Mouse (Mus musculus) heart, postnatal 36 days (tissue): ENCODE measurements around the gene Afmid. TPM values are rescaled to one million over a fixed set of nuclear protein-coding genes. Genes with fewer than 3 reads are reported as not detected.
"Not testable (repeated sequence)": the region's sequence is repeated elsewhere in the genome, so short reads cannot be mapped to it uniquely, and the experiment has no call there.

Experiments
- DNase-seq, 2 experiments: peaks; one replicate each; pipeline ENCODE4 v3.0.0; 2021 to 2022
- intact Hi-C: fragments of 180-260 bp; cut with DNase I; formaldehyde crosslinking; loops from one replicate; pipeline ENCODE4 v1.15.1; 2025
- total RNA-seq, 2 experiments: library from RNA; stranded (reverse); gene quantifications; 2 replicates each; pipeline ENCODE4 v1.2.3; 2021

The Afmid gene
- total RNA-seq, 2 experiments from 2014 or later, result 3.1 TPM

DNA sequence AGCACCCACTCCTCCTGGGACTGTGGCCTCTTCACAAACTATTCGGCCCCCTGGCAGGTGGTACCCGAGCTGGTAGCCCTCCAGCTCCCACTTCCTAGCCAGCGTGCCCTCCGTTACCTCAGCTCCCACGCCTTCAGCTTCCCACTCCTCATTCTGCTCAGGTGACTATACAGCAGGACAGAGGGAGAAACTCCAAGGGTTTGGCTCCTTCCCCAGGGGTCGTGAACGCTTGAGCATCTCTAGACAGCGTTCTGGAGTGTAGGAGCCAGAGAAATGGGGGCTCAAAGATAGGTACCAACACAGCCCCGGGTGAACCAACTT, 34.3 kb upstream of the Afmid start:
- intact Hi-C loops, result no loop called here

DNA sequence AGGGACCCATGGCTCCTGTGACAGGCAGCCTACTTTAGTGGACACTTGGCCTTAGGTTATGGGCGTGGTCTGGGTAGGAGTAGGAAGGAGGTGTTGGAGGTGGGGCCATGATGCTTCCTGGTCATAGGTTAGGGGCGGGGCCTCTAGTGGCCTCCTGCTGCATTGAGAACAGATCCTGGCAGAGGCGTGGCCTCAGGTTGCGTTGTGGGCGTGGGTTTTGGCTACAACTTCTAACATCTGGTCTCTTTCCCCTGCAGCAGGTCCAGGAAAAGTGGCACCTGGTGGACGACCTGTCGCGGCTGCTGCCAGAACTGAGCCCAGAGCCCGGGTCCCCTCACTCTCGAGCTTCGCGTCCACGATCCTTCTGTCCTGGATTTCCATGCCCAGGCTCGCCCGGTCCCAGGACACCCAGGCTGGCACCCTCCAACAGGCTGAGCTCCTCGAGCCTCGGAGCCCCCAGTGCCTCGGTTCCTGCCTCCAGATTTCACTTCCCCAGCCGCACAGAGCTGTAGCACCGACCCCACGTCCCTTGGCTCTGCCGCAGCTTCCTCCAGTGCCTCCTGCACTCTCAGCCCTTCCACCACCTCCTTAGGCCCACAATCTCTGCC, 33.3 kb upstream of the Afmid start:
- intact Hi-C loops, result no loop called here
- no peak for DNase-seq

More for the DNA sequence above, 34.3 kb upstream of the Afmid start:
- DNase-seq, result no peak

DNA sequence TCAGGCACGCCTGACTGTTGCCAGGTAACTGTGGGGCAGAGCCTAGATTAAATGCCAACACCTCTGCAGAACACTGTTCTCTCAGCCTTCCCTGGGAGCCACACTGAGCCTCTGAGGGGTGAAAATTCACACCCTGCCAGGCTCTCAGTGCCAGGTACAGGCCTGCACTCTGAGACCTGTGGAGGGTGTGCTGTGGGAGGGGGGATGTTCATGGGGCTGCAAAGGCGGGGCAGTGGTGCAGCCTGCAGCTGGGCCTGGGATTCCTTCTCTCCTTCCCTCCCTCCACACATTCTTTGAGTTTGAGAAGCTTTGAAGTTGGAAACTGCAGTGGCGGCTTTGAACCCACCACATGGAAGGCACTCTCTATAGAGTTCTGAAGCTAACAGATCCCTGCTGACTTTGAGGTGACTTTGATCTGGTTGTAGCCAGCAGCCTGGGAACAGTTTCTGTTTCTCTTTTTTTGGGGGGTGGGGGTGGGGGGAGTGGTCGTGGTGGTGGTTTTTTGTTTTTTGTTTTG, 31.6 kb upstream of the Afmid start:
- no peak for DNase-seq
- intact Hi-C loops, result no loop called here

DNA sequence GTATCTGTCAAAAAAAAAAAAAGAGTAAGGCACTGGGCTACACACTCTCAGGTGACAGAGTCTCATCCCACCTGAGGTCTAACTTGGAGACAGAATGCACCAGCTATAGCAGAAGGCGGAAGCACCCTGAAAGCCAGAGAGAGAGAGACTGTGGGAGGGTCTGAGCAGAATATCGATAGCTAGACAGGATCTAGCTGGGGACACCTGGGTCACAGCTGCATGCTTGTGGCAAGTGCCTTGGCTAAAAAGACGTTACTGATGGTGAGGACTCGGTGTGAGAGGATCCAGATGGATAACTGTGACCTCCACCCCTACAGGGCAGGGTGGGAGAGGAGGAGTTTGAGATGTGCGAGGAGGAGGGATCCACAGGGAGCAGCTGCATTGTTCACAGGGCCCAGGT, 28.8 kb upstream of the Afmid start:
- intact Hi-C loops, result no loop called here

DNA sequence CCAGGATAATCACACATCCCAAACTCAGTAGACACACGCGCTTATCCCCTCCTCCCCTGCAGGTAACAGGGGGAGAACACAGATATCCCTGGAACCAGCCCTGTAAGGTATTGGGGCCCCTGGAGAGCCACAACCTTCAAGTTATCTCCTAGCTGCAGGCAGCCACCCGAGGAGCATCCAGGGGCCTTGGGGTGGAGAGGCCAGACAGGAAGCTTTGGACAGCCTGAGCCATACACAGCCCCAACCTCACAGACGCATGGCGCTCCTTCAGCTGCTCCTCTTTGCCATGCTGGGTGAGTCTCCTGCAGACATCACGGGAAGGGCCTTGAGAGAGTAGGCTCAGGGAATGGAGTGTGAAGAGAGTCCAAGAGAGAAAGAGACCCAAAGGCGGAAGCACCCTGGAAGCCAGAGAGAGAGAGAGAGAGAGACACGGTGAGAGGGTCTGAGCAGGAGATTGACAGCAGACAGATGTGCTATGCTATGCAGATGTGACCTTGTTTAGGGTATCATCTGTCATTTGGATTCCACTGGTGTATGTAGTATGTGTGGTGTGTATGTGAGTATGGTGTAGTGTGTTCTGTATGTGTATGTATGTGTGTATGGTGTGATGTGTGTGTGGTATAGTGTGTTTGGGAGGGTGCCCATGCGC, 28.1 kb upstream of the Afmid start, which contains the start of gene 6030468B19Rik:
Gene 6030468B19Rik (plus strand): TSS at position 150 of the 649 bp plus-strand sequence.
- DNase-seq, result no peak

More for the DNA sequence above, 28.8 kb upstream of the Afmid start:
- DNase-seq, result no peak

DNA sequence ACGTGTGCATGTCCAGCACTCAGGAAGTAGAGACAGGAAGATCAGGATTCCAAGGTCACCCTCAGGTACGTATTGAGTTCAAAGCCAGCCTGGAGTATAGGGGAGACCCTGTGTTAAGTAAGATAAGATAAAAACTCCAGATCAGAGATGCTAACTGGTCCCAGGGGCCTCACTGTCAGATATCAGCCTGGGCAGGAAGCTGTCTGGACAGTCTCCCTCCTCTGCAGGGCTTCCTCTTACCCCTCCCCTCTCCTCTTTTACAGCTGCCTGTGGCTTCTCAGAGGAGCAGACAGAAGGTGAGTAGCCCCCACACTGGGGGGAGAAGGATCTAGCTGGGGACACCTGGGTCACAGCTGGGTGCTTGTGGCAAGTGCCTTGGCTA, 27.6 kb upstream of the Afmid start:
- no peak for DNase-seq
- intact Hi-C loops, result no loop called here

More for the DNA sequence above, 28.1 kb upstream of the Afmid start, which contains the start of gene 6030468B19Rik:
- intact Hi-C loops, result no loop called here

DNA sequence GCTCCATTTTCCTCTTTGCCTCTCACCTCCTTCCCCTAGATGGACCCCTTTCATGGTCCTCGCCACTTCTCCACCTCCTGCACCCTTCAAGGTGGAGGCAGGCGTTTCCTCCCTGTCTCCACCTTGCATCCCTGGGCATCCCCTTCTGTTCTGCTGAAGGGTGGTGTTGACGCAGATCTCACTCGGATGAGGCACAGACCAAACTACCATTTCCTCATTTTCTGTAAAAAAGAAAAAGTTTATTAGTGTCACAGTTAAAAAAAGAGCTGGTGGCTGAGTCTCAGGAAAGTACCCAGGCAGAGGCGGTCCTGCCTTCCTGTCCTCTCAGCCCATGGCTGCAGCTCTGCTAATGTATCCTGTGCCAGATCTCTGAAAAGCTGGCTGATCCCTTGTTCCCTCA, 26.6 kb upstream of the Afmid start:
- DNase-seq, result no peak
- intact Hi-C loops, result no loop called here

DNA sequence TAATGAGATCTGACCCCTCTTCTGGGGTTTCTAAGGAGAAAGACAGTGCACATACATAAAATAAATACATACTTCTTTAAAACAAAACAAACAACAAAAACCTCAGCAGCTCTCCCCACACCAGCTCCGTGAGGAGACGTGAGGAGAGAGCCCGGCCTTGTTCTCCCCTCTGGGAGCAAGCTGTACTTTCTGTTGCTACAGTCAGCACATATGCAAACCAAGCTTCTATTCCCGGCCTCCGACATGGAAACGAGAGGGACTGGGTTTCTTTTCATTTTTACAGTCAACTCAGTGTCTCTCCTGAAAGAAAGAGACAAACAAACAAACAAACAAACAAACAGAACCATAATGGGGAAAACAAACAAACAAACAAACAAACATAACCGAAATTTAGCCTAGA, 25.7 kb upstream of the Afmid start:
- intact Hi-C loops, result no loop called here
- no peak for DNase-seq

DNA sequence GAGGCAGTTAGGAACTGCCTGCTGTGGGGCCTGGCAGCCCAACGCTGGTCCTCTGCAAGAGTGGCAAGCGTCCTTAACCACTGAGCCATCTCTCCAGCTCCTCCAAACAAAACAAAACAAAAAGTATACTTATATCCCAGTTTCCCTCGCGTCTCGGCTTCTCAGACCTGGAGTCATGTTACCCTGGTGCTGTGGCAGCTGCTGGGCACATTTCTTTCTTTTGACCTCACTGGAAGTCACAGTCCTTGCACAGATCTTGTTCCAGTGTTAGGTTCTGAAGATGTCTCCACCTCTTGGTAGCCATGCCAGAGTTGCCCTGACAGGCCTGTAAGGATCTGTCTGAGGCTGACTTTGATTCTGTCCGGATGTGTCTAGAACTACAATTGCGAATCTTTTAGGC, 24.1 kb upstream of the Afmid start:
- intact Hi-C loops, result no loop called here

DNA sequence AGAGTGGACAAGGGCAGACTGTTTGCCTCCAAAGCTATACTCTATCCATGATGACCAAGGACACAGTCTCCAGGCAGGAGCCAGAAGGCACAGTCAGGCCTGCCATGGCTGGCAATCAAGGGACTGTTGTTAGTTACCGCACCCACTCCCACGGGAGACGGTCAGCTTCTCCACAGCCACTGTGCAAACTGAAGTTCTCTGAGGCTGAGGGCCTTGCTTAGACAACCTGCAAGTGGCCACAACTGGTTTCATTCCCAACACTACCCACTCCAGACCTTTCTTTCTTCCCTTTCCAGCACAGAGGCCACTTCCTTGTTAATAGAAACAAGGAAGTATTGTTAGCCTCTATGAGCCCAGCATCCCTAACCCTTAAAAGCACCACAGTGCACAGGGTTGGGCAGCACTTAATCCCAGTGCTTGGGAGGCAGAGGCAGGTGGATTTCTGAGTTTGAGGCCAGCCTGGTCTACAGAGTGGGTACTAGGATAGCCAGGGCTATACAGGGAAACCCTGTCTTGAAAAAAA, 22.5 kb upstream of the Afmid start:
- DNase-seq, result no peak
- intact Hi-C loops, result no loop called here

More for the DNA sequence above, 24.1 kb upstream of the Afmid start:
- DNase-seq, result no peak

DNA sequence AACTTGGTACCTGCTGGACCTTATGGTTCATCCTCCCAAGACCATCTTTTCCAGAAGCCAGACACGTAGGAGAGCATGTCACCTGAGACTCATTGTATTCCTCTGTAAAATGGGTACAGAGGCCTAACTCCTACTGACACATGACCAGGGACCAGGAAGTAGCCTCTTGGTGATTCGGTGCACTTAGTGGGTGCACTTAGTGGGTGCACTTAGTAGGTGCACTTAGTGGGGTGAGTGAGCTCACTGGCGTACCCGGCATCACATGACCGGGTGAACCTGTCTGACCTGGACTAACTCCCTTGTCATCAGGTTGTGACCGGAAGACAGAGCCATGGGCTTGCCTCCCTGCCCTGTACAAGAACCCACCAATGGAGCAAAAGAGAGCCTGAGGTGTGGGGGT, 18.9 kb upstream of the Afmid start:
- no peak for DNase-seq
- intact Hi-C loops, result no loop called here

DNA sequence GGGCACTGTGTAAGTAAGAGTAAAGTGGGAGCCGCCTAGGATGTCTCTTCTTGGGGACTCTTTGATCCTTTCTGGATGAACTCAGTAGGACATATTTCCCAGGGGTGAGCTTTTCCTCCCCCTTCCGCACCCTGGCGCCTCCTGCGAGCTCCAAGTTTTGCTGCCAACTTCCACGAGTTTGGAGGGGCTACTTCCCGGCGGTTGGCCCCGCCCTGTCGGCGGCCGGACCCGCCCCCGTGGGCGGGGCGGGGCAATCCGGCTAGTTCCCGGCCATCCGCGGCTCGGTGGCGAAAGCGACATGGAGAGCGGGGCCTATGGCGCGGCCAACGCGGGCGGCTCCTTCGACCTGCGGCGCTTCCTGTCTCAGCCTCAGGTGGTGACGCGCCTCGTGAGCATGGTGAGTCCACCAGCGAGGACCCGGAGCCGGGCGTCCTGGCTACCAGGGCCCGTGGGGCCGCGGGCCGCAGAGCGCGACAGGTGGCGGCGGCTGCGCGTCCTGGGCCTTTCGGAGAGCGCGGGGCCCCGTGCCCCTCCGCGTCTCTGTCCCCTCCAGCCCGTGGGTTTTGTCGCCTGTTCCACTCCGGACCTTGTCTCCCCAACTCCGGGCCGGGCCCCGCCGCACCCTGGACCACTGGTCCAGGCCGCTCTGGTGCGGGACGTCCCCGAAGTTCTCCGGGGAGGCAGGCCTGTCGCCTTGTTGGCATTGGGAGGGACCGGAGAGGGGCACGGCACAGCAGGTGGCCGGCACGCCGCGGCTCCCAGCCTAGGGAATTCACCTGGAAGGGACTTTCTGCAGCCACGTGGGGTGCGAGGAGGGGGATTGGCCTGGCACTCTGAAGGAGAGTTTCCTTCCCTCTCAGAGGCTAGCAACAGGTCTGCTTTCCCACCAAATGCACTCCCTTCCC, 16.1 kb upstream of the Afmid start, which contains the start of the genes Gm20708 and Syngr2:
Gene Gm20708 (plus strand): TSS at position 262 of the 905 bp plus-strand sequence.
Gene Syngr2 (plus strand): TSS at position 262 of the 905 bp plus-strand sequence.
- DNase-seq, result peak; percentile 83 to 84
- intact Hi-C loops, result no loop called here

DNA sequence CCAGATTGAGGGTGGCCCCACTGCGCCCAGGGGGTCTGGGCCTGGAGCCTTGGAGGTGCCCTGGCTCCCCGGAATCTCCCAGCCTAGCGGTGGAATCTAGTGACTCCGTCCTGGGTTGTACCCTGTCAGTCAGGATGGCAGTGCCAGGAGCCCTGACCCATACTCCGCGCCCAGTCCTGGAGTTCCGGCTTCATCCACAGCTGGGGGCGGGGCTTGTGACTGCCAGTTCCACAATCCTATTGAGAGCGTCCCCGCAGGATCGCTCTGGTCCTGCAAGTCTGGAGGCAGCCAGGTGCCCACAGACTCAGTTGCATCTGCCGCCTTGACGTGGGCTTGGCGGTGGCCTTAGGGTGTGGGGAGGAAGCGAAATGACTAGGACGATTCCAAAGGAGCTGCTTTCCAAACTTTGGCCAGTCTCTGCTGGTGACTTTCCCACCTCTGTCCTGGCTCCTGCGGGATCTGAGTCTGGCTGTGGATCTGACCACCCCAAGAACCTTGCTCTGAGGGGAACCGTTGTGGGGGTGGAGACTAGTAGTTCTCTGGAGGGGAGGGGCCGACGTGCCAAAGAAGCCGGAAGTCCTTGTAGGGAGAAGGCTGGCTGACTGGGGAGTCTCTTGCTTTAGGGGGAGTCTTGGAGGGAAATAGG, 15.2 kb upstream of the Afmid start:
- peak; percentile 84 to 86 for DNase-seq
- intact Hi-C loops, result no loop called here

DNA sequence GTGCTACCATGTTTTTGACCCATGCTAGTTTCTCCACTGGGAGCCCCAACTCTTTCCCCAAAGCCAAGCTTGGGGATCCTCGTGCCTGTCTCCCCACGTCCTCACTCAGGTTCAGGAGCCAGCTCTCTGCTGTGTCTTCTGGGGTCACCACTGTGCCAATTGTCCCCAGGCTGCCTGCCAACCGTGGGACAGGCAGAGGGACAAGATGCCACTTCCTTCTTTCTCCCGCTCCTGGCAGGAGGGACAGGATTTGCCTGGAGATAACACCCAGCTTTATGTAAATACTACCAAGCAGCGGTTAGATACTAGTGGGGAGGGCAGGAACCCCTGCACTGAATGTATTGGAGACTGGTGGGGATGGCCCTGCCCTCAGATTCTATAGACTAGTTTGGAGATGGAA, 11.9 kb upstream of the Afmid start:
- intact Hi-C loops, result no loop called here
- DNase-seq, result no peak

DNA sequence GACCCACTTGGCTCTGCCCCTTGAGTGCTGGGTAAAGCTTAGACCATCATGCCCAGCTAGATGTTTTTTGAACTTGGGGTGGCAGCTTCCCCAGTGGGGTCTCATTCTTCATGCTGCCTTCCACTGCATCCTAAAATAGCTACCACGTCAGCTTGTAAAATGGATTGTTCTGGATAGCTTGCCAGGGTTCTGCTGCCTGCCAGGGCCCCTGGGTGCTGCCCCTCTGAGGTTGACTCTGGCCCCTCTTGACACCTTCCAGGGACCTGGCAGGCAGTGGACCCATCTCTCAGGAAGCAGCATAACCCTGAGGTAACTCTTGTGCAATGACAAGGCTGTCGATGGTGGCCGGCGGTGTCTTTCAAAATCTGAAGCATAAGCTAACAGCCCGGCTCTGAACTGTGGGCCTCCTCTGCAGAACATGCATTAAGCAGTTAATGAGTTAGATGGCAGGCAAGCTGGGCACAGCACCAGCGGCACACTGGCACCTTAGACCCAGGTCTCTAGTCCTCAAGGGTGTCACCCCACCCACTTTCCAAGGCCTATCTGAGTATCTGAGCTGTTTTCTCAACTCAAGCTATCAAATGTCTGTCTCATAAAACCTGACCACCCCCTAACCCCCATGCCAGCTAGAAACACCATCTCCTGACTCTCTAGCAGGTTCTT, 10.9 kb upstream of the Afmid start:
- intact Hi-C loops, result no loop called here
- DNase-seq, result no peak

DNA sequence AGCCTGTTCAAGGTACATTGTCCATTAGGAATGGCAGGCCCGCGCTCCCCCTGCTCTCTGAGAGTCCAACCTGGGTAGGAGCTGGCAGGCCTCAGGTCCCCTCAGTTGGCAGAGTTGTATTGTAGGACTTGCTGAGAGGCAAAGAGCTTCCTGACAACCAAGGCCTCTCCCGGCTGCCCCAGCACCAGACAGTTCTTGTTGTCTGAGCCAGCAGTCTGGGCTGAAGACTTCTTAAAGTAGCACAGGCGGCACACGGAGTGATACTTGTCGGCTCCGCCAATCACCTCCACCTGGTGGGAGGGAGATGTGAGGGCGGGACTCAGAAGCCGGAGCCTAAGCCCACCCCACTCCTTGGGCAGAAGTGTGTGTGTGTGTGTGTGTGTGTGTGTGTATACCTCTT, 9.9 kb upstream of the Afmid start:
- intact Hi-C loops, DNase-seq: not testable (repeated sequence)

DNA sequence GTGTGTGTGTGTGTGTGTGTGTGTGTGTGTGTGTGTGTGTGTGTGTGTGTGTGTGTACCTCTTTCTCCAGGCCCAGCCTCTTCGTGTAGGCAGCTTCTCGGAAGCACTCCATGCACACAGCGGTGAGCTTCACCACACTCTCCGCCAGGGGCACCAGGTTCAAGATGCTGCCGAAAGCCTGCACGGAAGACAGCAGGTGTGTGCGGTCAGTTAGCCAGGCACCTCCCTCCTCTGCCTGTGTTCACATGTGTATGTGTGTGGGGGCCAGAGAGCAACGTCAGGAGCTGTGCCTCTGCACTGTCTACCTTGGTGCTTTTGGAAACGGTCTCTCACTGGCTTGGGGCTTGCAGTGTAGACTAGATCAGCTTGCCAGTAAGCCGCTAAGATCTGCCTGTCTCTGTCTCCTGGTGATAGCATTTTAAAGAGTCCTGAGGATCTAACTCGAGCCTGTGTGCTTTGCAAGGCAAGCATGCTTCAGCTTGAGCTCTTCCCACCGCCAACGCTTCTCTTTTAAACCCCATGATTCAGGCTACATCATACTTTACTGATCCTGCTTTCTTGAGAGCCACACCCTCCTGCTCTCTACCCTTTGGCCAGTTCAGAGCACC, 9.2 kb upstream of the Afmid start:
- intact Hi-C loops, result no loop called here
- DNase-seq, result no peak

DNA sequence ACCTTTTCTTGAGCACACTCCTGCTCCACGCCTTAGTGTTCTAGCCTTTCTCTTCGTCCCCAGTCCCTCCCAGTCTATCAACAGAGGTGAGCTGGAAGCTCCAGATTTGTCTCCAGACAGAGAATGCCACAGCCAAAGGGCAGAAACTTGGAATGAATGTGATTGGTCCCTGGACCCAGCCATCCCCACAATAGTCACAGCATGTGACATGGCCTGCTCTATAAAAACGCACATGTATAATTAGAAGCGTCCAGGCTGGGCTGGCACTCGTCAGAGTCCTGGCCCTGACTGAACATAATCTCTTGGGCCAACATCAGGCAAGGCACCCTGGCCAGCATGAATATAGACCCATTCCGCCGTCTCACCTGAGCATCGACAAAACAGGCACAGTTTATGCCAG, 6.6 kb upstream of the Afmid start:
- intact Hi-C loops, result no loop called here
- DNase-seq, result peak in 1 of 2 experiments; percentile 58

DNA sequence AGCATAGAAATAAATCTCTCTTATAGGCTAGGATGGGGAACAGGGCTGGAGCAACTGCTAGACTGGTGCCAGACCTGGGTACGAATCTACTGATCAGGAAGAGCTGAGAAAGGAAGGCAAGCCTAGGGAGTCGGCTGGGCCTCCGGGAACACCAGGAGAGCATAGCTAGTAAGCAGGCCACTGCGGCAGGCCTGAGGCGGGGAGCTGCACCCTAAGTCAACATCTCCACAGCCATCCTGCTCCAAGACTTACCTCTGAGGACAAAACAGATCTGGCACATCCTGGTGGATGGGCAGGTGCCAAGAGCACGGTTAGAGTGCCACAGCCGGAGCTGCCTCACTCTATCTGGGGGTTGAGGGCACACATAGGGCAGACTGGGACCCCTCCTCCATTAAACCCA, 5.6 kb upstream of the Afmid start:
- DNase-seq, result no peak
- intact Hi-C loops, result no loop called here

DNA sequence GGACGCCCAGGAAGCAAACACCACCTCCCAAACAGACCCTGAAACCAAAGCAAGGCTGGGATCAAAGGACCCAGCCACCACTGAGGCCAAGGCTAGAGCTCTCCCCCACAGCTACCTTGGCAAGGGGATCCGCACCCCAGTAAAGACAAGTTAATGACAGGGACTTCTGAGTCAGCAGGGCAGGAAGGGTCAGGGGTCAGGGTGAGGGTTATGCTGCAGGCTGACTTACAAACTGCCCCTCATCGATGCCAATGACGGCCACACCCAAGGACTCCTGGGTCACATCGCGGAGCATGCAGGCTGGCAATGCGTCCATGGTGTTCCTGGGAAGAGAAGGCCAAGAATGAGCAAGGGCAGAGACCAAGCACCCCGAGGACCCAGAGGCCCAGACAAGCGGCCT, 3.9 kb upstream of the Afmid start:
- intact Hi-C loops, result no loop called here
- no peak for DNase-seq
